Mouse (Mus musculus) frontal cortex, postnatal 10 days (tissue): ENCODE data around the gene Gabpb2.
"Not testable (repeated sequence)": the region's sequence is repeated elsewhere in the genome, so short reads cannot be mapped to it uniquely, and the experiment has no call there.

Source experiments
- DNase-seq, 2 experiments: peaks; one replicate each; pipeline ENCODE4 v3.0.0; 2022; ENCODE audit warnings: low spot score in 2 of 2, mixed read lengths in 1 of 2

The Gabpb2 gene

DNA sequence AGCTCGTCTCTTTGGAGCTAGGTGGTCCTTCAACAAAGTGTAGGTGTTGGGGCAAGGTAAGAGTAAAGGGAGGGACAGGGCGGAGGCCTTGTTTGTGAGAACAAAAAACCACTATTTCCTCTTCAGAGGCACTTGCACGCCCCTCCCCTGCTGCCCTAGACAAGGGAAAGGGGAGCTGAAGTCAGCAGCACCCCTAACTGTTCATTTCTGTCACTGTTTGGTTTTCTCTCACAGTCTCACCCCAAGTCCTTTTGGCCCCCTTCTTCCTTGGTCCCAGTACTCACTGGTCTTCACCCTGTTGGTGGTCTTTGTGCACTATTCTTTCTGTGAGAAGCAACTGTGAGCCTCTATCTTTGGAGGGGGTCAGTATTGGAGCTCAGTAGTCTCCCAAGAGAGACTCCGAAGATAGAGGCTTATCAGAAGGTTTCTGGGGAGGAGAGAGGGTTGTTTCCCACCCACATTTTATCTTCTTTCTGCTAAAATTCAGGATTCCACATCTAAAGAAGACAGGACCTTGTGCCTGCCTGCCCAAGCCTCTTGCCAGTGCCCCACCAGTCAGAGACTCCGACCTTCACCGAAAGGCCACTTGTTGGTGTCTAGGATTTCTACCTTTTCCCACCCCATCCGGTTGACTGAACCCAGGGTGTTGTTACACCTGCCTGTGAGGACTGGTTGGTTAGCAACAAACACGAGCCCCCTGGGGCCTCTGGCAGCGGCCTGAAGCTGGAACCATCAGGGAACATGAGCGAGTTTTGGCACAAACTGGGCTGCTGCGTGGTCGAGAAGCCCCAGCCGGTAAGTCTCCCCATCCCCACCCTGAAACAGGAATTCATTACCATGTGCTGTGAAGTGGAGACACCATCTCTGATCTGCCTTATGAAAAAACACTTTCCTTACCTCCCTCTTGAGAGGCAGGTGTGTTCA, 13.8 kb upstream of the Gabpb2 start, which contains the start of gene Mllt11:
Gene Mllt11, minus strand, starts transcription at position 874 of the 924 bp plus-strand sequence.
- no peak for DNase-seq

DNA sequence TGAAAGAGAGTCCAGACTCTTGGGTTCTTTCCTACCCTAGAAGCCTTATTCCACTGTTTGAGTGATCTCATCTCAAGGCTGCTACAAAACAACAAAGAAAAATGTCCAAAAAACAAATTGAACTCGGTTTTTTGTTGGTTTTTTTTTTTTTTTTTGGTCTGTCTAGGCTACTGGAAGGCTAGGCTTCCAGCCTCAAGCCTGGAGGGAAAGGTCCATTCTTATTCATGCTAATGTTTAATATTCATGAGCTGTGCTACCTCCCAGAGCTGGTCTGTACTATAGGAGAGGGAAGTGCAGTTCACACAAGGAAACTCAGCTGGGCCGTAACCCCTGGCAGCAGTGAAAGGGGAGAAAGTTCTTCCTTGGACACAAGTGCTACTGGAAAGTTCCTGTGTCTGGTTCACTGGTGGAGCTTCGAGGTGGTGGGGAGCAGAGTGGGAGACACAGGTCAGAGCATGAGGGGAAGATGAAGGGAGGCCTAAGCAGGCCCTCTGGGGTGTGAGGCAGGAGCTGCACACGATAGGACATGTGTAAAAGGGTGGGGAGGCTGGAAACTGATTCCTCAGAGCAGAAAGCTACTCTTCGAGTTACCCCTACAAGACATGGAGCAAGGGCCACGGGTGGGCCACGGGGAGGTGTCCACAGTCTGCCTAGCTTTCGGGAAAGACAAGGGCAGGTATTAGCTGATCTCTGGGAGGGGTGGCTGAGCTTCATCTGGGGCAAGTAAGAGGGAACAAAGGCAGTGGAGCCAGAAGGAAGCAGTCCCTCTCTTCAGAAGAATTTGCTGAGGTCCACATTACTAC, 13.0 kb upstream of the Gabpb2 start:
- no peak for DNase-seq

DNA sequence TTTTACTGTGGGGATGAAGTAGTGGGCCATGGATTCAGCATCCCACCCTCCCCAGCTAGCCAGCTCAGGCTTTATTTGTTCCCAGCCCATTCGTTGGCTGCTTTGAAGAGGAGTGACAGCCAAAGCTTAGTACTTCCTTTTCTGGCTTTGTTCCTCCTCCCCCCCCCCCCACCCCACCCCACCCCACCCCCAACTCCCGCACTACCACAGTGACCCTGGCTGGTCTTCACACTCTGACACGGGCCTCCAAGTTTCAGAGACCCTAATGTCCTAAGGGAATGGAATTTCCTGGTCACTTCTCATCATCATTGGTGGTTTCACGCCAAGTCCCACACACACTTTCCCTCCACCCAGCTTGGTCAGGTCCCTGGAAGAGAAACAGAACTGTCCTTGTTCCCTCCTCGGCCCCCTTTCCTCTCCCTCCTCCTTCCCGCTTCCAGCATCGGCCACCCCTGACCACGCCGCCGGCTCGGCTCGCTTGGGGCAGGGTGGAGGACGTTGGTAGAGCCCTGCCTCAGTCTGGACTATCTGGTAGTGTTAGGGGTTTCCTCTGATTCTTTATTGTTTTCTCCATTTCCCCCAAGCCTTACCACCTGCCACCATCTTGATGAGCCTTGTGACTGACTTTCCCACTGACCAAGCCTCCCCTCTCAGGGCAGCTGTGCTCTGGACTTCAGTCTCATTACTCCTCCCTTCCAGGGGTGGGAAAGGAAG, 12.2 kb upstream of the Gabpb2 start:
- DNase-seq, result peak; percentile 58 to 60

DNA sequence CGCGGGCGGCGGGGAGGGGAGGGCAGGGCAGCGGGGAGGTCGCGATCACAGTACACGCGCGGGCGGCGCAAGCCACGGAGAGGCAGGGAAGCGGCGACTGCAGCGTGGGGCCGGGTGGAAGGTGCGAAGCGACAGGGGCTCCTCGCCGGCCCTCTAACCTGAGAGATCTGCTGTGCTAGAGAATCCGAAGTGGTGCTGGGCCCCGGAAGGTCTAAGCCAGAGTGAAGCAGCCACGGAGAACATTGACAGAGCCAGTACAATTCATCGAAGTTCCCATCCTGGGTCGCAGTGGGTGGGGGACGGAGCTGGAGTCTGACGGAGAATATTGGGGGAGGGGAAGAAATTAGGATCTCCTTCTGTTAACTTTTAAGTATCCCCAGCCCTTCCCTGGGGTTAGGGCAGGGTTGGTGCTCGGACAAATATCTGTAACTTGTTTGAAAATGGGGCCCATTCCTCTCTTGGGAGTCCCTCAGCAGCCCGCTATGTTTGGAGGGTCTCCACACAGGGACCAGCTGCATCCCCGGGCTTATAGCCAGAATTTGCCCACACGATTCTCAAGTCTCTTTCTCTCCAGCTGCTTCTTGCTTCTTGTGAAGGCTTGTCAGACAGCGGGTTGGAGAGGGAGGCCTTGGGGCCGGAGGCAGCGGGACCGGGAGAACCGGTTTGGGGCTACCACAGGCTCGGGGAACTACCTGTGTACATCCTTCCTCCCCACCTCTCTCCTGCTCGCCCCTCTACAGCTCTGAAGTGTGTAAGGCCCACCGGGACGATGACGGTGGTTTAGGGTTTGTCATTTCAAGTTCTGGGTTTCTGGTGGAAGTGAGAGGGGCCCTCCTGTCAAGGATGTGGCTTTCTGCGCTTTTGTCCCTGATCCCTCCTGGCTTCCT, 11.4 kb upstream of the Gabpb2 start:
- DNase-seq, result peak; percentile 76 to 79

DNA sequence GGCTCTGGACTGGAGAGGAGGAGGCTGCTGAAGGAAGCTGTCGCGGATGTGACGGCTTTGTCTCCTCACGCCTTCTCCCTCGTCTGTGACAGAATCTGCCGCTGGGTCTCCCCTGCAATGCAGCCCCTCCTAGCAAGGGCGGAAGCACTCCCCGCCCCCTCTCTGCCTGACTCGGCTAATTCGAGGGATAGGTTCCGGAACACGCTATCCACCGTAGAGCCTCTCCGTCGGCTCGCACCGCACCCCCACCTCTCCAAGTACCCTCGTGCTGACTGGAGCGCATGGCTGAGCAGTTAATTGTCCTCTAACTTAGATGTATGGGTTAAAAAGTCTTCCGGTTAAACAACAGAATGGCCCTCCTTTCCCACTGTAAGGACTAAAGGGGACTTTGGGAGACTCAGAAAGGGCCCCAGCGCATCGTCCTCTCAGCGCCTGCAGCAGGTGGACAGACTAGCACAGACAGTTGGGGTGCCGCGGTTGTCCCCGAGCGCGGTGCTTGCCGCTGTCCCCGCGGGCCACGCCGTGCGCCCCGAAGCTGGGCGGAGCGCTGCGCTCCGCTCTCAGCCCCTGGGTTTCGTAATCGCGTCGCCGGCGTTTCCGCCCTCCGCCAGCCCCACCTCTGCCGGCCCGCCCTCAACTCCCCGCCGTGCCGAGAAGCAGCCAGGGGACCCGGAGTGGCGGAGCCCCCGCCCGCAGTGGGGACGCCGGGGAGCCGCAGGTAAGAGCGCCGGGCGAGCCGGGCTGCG, 10.6 kb upstream of the Gabpb2 start, which contains the start of gene Cdc42se1:
Gene Cdc42se1, plus strand, starts transcription at position 585 of the 746 bp plus-strand sequence.
- peak; percentile 90 to 91 for DNase-seq

DNA sequence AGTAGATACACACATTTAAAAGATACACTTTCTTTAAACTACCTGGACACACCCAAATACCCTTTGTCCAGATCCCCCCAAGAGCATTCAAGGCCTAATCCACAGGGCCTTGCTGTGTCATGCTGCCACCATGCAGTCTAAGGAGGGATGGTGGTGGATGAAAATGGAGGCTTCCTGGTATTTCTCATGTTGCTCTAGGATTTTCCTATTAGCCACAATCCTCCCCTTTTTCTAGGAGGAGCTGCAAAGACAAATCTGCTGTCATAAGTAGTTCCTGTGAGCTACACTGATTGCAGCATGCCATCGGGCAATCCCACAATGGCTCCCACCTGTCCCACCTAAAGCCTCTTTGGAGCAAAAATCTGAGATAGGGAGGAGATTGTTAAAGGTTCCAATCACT, 9.5 kb upstream of the Gabpb2 start:
- no peak for DNase-seq

DNA sequence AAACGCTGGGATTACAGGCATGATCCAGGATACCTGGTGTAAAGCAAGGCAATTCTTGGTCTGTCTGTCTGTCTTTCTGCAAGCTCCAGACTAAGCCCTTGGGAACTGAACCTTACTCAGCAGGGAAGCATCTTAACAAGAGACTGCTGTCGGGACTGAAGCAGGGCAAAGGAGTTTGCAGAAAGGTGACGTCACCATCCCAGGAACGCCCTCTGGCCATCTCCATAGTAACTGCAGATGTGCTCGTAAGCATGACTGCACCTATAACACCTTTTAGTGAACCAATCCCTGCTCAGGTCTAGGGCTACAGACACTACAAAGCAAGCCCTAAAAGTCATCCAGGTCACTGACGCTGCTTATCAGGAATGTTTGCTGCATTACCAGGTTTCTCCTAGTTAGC, 6.6 kb upstream of the Gabpb2 start:
- no peak for DNase-seq

DNA sequence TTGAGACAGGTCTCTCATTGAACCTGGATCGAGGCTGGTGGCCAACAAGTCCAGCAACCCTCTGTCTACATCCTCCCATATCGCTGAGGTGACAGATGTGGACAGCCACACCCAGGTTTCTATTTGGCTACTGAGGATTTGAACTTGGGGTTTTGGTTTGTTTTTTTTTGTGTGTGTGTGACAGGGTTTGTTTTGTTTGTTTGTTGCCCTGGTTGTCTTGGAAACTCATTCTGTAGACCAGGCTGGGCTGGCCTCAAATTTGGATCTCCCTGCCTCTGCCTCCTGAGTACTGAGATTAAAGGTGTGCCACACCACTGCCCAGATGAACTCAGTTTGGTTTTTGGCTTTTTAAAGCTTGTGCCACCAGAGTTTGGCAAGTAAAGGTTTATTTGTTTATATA, 5.3 kb upstream of the Gabpb2 start:
- DNase-seq, result no peak

DNA sequence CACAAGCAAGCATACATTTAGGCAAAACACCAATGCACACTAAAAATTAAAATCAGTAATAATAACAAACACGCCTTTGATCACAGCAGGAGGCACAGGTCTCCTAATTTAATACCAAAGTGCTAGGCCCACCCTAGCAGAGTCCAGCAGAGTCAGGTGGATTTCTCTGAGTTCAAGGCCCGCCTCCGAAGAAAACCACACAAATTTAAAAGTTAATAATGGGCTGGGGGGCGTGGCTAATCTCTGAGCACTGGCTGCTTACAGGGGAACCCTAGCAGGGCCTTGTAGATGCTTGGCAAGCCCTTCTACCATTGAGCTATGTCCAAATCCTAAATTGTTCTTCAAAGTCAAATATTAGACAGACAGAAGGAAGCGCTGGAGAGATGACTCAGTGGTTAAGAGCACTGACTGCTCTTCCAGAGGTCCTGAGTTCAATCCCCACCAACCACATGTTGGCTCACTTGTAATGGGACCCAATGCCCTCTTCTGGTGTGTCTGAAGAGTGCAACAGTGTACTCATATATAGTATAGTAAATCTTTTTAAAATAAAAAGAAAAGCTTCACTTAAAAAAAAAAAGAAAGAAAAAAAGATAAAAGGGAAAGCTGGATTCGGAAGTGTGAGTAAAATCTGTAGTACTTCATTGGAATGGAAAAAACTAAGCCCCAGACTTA, 886 bp upstream of the Gabpb2 start:
- no peak for DNase-seq

DNA sequence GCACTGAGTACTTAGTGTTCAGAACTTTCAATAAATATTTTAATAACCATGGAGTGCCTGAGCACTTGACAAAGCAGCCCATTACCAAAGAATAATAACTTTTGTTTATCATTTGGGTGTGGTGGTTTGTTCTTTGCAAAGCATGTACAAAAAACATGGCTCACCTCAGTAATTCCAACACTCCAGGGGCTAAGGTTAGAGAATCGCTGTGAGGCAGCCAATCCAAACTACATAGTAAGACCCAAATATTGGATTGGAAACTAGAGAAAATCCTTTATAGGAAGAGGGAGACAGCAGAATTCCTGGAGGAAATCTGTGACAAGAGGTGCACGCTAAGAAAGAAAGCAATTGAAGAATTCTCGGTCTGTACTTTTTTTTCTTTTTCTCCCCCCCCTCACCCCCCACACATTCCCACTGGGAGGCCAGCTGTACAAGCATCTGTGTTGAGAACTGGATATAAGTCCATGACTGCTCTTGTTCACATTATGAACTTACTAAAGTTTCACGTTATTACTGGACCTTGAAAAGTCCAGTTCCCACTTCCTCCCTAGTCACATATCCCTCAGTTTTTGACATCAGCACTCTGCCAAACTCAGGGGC, 961 bp downstream of the Gabpb2 start:
- DNase-seq, result no peak

DNA sequence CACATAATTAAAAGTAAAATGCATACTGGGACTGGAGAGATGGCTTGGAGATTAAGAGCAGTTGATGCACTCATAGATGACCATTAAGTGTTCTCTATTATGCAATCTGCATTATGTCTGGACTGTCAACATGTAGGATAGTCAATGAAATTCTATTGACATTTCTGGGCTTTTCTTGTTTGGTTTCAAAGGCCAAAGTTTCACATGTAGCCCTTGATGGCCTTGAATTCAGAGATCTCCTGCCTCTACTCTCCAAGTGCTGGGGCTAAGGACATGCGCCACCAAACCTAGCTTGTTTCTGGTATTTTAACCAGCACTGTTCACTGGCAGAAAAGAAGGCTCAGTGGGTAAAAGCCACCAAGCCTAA, 4.1 kb downstream of the Gabpb2 start:
- DNase-seq, result no peak

DNA sequence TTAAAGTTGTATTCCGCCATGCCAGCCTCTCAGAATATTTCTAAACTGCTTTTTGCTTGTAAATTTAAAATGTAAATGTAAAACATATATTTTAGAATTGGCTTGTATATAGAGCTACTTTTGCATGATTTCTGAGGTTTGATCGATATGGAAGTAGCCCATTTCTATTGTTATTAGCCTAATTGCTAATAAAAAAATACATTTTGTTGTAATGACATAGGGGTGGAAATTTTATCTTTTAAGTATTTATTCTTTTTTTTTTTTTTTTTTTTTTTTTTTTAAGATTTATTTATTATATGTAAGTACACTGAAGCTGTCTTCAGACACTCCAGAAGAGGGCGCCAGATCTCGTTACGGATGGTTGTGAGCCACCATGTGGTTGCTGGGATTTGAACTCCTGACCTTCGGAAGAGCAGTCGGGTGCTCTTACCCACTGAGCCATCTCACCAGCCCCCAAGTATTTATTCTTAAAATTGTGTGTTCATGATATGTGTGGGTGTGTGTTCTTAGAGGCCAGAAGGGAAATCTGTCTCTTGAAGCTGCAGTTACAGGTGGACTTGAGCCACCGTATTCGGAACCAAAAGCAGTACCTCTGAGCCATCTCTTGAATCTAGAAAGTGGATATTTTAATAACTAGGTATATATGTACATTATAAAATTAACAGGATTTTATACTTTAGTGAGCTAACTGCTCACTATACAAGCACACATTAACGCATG, 4.7 kb downstream of the Gabpb2 start:
- not testable (repeated sequence) for DNase-seq

DNA sequence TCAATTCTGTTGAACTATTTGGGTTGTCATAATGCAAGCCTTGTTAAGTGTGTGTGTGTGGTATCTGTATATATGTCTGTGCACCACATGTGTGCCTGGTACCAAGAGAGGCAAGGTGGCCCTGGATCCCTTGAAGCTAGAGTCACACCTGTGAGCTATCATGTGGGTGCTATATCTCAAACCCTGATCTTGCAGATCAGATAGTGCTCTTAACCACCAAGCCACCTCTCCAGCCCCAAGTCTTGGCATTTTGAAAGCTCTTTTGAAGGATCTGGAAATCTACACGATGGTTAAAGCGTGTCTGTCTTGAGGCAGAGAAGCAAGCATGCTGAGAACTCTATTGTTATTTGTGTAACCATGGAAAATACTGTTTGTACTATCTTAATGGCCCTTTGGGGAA, 7.1 kb downstream of the Gabpb2 start:
- no peak for DNase-seq

DNA sequence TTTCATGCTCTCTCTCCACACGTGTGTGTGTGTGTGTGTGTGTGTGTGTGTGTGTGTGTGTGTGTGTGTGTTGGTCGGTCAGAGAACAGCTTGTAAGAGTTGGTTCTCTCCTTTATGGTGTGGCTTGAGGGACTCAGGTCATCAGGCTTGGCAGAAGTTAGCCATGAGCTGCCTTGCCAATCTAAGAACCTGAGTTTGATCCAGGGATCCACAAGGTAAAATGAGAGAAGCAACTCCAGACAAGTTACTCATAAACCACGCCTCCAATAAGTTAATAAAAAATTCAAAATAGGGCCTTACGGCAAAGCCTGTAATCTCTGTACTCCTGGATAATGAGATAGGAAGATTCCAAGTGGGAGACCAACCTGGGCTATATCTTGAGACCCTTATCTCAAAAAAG, 9.4 kb downstream of the Gabpb2 start:
- no peak for DNase-seq

DNA sequence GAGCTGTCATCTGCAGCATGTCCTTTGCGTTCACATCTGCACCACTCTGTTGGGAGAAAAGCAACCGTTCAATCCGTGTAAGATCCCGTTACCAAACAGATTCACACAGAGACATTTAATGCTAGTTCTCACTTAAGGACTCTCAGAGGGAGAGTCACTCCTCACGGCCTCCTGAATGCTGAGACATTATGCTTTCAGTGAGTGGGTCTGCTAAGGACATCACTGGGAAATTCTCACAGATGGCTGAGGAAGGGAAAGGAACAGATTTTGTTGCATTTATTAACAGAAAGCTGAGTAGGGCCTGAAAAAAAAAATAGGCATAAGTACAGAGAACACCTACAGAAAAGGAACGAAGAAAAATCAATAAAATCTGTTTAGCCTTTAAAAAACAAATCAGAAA, 13.8 kb downstream of the Gabpb2 start:
- DNase-seq, result no peak

DNA sequence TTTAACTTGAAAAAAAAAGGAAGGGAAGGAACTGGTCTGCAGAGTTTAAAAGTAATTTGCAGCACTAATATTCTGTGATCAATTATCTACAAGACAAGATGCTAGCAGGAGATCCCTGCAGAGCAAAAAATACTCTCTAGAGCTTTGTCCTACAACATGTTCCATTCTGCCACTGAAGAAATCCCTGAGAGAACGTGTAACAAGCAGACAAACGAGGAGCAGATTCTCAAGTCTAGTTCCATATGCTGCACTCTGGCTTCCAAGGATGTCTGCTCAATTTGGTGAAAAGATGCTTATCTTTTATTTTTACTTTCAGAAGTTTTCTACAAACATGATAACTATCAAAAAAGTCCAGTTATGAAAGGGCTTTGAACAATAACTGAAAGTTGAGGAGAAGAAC, 17.2 kb downstream of the Gabpb2 start:
- no peak for DNase-seq

DNA sequence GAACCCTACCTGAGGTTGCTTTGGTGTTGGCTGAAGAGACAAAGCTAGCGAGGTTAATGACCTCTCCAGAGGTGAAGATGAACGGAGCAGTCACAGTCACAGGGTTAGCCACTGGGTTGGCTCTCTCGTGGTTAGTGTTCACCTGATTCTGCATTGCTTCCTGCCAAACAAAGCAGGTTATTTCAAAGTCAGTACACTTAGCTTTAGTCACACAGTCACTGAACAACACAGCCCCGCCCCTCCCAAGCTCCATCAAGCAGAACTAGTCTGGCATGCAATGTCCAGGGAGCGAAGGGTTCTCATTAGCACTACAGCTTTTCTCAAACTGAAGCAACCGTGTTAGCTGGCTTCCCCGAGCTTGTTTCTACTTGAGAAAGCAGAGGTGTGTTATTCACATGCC, 17.6 kb downstream of the Gabpb2 start:
- no peak for DNase-seq

DNA sequence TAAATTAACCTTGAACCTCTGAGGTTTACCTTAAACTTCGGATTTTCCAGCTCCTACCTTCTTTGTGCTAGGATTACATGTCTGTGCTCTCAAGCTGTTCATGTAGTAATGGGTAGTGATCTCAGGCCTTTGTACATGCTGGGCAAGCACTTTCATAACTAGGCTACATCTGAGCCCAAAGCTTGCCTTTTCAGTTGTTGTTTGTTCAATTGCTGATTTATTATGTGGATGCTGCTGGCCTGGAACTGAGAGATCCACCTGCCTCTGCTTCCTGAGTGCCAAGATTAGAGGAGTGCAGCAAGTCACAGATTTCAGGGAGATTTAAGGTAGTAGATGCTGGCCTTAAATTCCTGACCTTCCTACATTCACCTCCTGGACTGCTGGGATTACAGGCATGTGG, 18.6 kb downstream of the Gabpb2 start:
- DNase-seq, result no peak

DNA sequence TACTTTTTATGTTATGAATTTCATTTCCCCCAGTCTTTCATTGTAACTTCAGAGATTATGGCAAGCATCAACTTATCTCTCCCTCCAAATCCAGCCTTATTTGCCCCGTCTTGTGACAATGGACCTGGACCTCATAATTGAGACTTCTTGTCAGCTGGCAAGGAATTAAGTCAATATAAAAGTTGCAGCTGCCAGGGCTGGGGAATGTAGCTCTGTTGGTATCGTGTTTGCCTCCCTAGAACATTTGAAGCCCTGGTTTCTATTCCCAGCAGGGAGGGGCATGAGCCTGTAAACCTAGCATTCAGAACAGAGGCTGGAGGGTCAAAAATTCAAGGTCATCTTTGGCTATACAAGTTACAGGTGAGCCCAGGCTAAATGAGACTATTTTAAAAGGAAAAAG, 21.9 kb downstream of the Gabpb2 start:
- no peak for DNase-seq
